Mouse (Mus musculus) liver, embryonic 14 days (tissue): Measurements from ENCODE around the gene Asb18. TPM values are rescaled to one million over a fixed set of nuclear protein-coding genes. Genes with fewer than 3 reads are reported as not detected.

Source experiments
- polyA plus RNA-seq: library from polyadenylated mRNA; depleted of rRNA; stranded (reverse); fragments of >200 nt; gene quantifications from 2 replicates; pipeline ENCODE4 v1.2.3, GENCODE M21; 2012; rRNA removed

The Asb18 gene
- not detected in 2 replicates for polyA plus RNA-seq

DNA sequence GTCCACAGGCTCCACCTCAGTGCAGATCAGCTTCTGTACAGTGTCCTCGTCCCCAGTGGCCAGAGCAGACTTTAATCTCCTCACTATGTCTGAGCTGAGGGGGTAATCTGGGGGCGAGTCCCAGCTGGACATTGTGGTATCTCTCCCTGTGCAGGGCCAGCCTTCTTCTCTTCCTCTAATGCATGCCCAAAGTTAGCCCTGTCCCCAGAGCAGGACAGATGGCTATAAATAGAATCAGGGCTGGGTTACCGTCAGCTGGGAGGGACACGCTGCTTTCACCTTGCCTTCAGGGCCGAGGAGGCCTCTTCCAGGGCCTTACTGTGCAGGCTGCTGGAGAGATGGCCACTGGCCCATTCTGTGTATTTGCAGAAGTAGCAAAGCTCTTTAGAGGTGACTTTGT is at the start of gene Asb18:
Gene Asb18, minus strand, starts transcription at position 221 of the 400 bp plus-strand sequence.

GRCm38 (mm10) chr1:89931120-89931519 is 83.3 kb downstream of the Asb18 start, which contains the start of gene Gbx2:
Gbx2 (minus strand) TSS chr1:89931179.

Other genes with a start within 250 kb of the Asb18 start
- gene Gbx2, start 83.5 kb downstream of the Asb18 start, polyA plus RNA-seq = 0.50 and 0.61 TPM in 2 replicates
- gene Iqca, start 138.7 kb upstream of the Asb18 start, polyA plus RNA-seq = 0.07 and 0.08 TPM in 2 replicates
- gene Ackr3, start 189.3 kb upstream of the Asb18 start, polyA plus RNA-seq = 2.6 and 2.7 TPM in 2 replicates